In genomic region chr13:61010171-61010570, GRCm38 (mm10) we compare ENCODE assay signal across 31 mouse cellular contexts. TPM values are rescaled to one million over a fixed set of nuclear protein-coding genes. Genes with fewer than 3 reads are reported as not detected.
DNase-seq lines count a peak whose midpoint lies in the region; ATAC-seq and TF ChIP-seq lines count a peak whose summit lies in the region.
"Had no signal": no experiment of that assay in that cellular context is flagged by ENCODE, and none has a peak within 500 bp of the region (broad histone marks: within the 10 kb centered on the region; RNA-seq: fewer than 3 reads in every experiment).

No protein-coding gene starts in this region.

- no peaks in the 10 kb centered on the region for H3K4me1 ChIP-seq in liver, postnatal 0 days (ENCODE audit: insufficient read depth)
- H3K4me1 ChIP-seq in liver, embryonic 12.5 days: no peaks in the 10 kb centered on the region
- H3K4me1 ChIP-seq: embryonic facial prominence, embryonic 13.5 days; embryonic facial prominence, embryonic 15.5 days; forebrain, embryonic 13.5 days; forebrain, embryonic 15.5 days had no signal

- ATAC-seq in liver, postnatal 0 days: no peak
- ATAC-seq in liver, embryonic 12.5 days: no peak
- peak; percentile 96 for ATAC-seq in common myeloid progenitor, adult 5-6 weeks (replicated peaks; ENCODE audit: low read depth, poor library complexity, severe bottlenecking)
- ATAC-seq in megakaryocyte progenitor cell, adult 5-6 weeks (replicated peaks; ENCODE audit: poor library complexity): peak; percentile 63
- ATAC-seq in erythroid progenitor cell, adult 5-6 weeks (replicated peaks; ENCODE audit: low FRiP score, poor library complexity, severe bottlenecking): no peak
- ATAC-seq in frontal cortex, adult (ENCODE audit: low TSS enrichment): no peak
- ATAC-seq: activated CD4-positive, CD25-positive, alpha-beta regulatory T cell, adult 4 months; CD4-positive, CD25-positive, alpha-beta regulatory T cell, adult 4 months; forebrain, embryonic 13.5 days; forebrain, embryonic 15.5 days; forebrain, postnatal 0 days; Patski had no signal

- H3K27ac ChIP-seq in liver, postnatal 0 days (ENCODE audit: low read depth): no peak overlapping the region
- no peak overlapping the region for H3K27ac ChIP-seq in liver, embryonic 12.5 days
- H3K27ac ChIP-seq: embryonic facial prominence, embryonic 13.5 days; embryonic facial prominence, embryonic 15.5 days; forebrain, embryonic 13.5 days; forebrain, embryonic 15.5 days had no signal

- no peak for TF ChIP-seq CTCF in liver, postnatal 0 days (IDR thresholded peaks at IDR 0.05; ENCODE audit: low read depth)

- H3K4me3 ChIP-seq in liver, postnatal 0 days (ENCODE audit: low read depth, low read length): no peak overlapping the region
- no peak overlapping the region for H3K4me3 ChIP-seq in liver, embryonic 12.5 days
- H3K4me3 ChIP-seq: embryonic facial prominence, embryonic 13.5 days; embryonic facial prominence, embryonic 15.5 days; erythroblast, embryonic 14.5 days; forebrain, embryonic 13.5 days; forebrain, embryonic 15.5 days had no signal

- H3K9ac ChIP-seq in liver, postnatal 0 days (replicated peaks): no peak overlapping the region
- no peak overlapping the region for H3K9ac ChIP-seq in liver, embryonic 12.5 days
- H3K9ac ChIP-seq: embryonic facial prominence, embryonic 13.5 days; embryonic facial prominence, embryonic 15.5 days; forebrain, embryonic 13.5 days; forebrain, embryonic 15.5 days; forebrain, postnatal 0 days had no signal

- H3K27me3 ChIP-seq in liver, postnatal 0 days (ENCODE audit: insufficient read depth, low read length): no peaks in the 10 kb centered on the region
- no peaks in the 10 kb centered on the region for H3K27me3 ChIP-seq in liver, embryonic 12.5 days (replicated peaks)
- H3K27me3 ChIP-seq: CH12.LX; embryonic facial prominence, embryonic 13.5 days; embryonic facial prominence, embryonic 15.5 days; forebrain, embryonic 13.5 days; forebrain, embryonic 15.5 days; Patski had no signal

- no peak for DNase-seq in liver, postnatal 0 days
- no peak for DNase-seq in spleen, postnatal 4 days (ENCODE audit: low spot score in 2 of 2)
- DNase-seq: adrenal gland, adult 8-10 months; adrenal gland, postnatal 14 days; adrenal gland, postnatal 36 days; B cell, adult 2 months; cerebellum, adult 11-12 months; cerebellum, adult 2 months; cerebellum, adult 9-10 months; cerebellum, postnatal 10 days; cerebellum, postnatal 25 days; embryo, embryonic 11 days; forebrain, postnatal 0 days had no signal

- no peak overlapping the region for H3K4me2 ChIP-seq in liver, postnatal 0 days (ENCODE audit: low read depth, low read length)
- no peak overlapping the region for H3K4me2 ChIP-seq in liver, embryonic 12.5 days
- H3K4me2 ChIP-seq: embryonic facial prominence, embryonic 13.5 days; embryonic facial prominence, embryonic 15.5 days; forebrain, embryonic 13.5 days; forebrain, embryonic 15.5 days had no signal

- WGBS in liver, postnatal 0 days (ENCODE audit: insufficient replicate concordance): 52% methylated on average over 4 of the region's 4 CpGs
- 38% methylated on average over 4 of the region's 4 CpGs for WGBS in liver, embryonic 12.5 days (ENCODE audit: insufficient replicate concordance)

- H3K9me3 ChIP-seq in liver, postnatal 0 days (ENCODE audit: low read length): no peaks in the 10 kb centered on the region
- no peaks in the 10 kb centered on the region for H3K9me3 ChIP-seq in liver, embryonic 12.5 days (replicated peaks)
- H3K9me3 ChIP-seq: embryonic facial prominence, embryonic 15.5 days had no signal

- no peaks in the 10 kb centered on the region for H3K36me3 ChIP-seq in liver, postnatal 0 days (replicated peaks; ENCODE audit: insufficient read depth, low read length)
- H3K36me3 ChIP-seq in liver, embryonic 12.5 days: no peaks in the 10 kb centered on the region
- H3K36me3 ChIP-seq: embryonic facial prominence, embryonic 13.5 days; embryonic facial prominence, embryonic 15.5 days; forebrain, embryonic 15.5 days; G1E had no signal

- TF ChIP-seq EP300 in liver, postnatal 0 days (IDR thresholded peaks at IDR 0.05; ENCODE audit: low read depth): peak; percentile 20; the same call in 1 of the 2 replicates

RNA-seq across cellular contexts. Expression of gene Ctsj, which starts 4.4 kb away (rescaled TPM):
- polyA plus RNA-seq in liver, postnatal 0 days (2015; fragmentation: Nextera tagmentation; extraction: Ambion mirVana): 0.09 TPM in 1 of 2 replicates, not detected in the other
- polyA plus RNA-seq in liver, embryonic 12.5 days (2016; fragmentation: Nextera tagmentation; extraction: Ambion mirVana): 0.23 TPM in 1 of 2 replicates, not detected in the other
- not detected in 2 replicates for total RNA-seq in common myeloid progenitor, adult 5-6 weeks (2017)
- not detected in 2 replicates for total RNA-seq in megakaryocyte progenitor cell, adult 5-6 weeks (2015)
- total RNA-seq in megakaryocyte progenitor cell, adult 5-6 weeks (2017): not detected in 2 replicates
- total RNA-seq in erythroid progenitor cell, adult 5-6 weeks (2015; ENCODE audit: low replicate concordance): not detected in 2 replicates
- total RNA-seq in erythroid progenitor cell, adult 5-6 weeks (2017; ENCODE audit: low replicate concordance): not detected in 2 replicates
- total RNA-seq: adrenal gland, adult 8-10 months; adrenal gland, postnatal 14 days; adrenal gland, postnatal 36 days; CH12.LX; forebrain, postnatal 0 days; G1E had no signal
- polyA plus RNA-seq: activated CD4-positive, CD25-positive, alpha-beta regulatory T cell, adult 4 months; CD4-positive, CD25-positive, alpha-beta regulatory T cell, adult 4 months; embryonic facial prominence, embryonic 11.5 days; embryonic facial prominence, embryonic 13.5 days; embryonic facial prominence, embryonic 15.5 days; erythroblast, embryonic 14.5 days; forebrain, embryonic 11.5 days; forebrain, embryonic 13.5 days; forebrain, embryonic 15.5 days; forebrain, postnatal 0 days; G1E; Patski had no signal

RNA-seq across cellular contexts. Expression of gene Ctsq, which starts 30.3 kb away (rescaled TPM):
- polyA plus RNA-seq in liver, postnatal 0 days (2015; fragmentation: Nextera tagmentation; extraction: Ambion mirVana): not detected in 2 replicates
- polyA plus RNA-seq in liver, embryonic 12.5 days (2016; fragmentation: Nextera tagmentation; extraction: Ambion mirVana): not detected in 2 replicates
- total RNA-seq in common myeloid progenitor, adult 5-6 weeks (2017): not detected in 2 replicates
- total RNA-seq in megakaryocyte progenitor cell, adult 5-6 weeks (2015): not detected in 2 replicates
- not detected in 2 replicates for total RNA-seq in megakaryocyte progenitor cell, adult 5-6 weeks (2017)
- not detected in 2 replicates for total RNA-seq in erythroid progenitor cell, adult 5-6 weeks (2015; ENCODE audit: low replicate concordance)
- total RNA-seq in erythroid progenitor cell, adult 5-6 weeks (2017; ENCODE audit: low replicate concordance): not detected in 2 replicates
- total RNA-seq: adrenal gland, adult 18-20 months; adrenal gland, adult 8-10 months; adrenal gland, postnatal 14 days; adrenal gland, postnatal 36 days; CH12.LX; forebrain, postnatal 0 days; G1E had no signal
- polyA plus RNA-seq: activated CD4-positive, CD25-positive, alpha-beta regulatory T cell, adult 4 months; CD4-positive, CD25-positive, alpha-beta regulatory T cell, adult 4 months; cerebellum, adult 2 months; embryonic facial prominence, embryonic 11.5 days; embryonic facial prominence, embryonic 13.5 days; embryonic facial prominence, embryonic 15.5 days; erythroblast, embryonic 14.5 days; forebrain, embryonic 11.5 days; forebrain, embryonic 13.5 days; forebrain, embryonic 15.5 days; forebrain, postnatal 0 days; G1E; Patski had no signal

Comparison
In these comparisons a context has a peak if more than half of its experiments do, and no peak if none do; other contexts are left out.
1. ATAC-seq: peak in common myeloid progenitor, adult 5-6 weeks (single experiment) and megakaryocyte progenitor cell, adult 5-6 weeks (single experiment); none in liver, postnatal 0 days (single experiment), liver, embryonic 12.5 days (single experiment), erythroid progenitor cell, adult 5-6 weeks (single experiment) and frontal cortex, adult (single experiment).